Mouse (Mus musculus): ENCODE data around the gene Zfp692. TPM values are rescaled to one million over a fixed set of nuclear protein-coding genes. Genes with fewer than 3 reads are reported as not detected.
A peak's percentile ranks its signal among the peaks of the same experiment; 100 is the strongest.

Gene Zfp692
- polyA plus RNA-seq (2012; rRNA removed) (66.0 and 74.7 TPM in 2 replicates), polyA plus RNA-seq (2014; fragmentation: Nextera tagmentation; extraction: Ambion mirVana) (18.3 and 18.8 TPM in 2 replicates)

DNA sequence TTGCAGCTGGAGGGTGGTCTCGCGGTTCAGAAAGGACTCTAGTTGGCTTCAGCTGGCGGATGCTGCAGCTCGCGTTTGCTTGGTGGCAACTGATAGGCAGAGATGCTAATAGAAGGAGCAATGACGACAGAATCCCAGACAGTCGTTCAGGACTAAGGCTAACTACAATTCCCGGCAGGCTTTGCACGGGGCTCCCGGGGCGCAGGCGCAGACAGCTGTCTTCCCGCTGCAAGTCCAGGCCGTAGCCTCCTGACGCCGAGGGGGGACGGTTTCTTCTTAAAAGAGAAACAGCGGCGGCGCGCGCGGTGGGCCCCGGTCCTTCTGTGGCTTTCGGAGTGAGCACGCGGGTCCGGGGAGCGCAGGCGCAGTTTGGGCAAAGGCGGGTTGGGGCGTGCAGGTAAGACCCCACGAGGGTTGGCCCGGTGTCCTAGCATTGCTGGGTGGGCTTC is at the start of gene Zfp692:
Gene Zfp692, plus strand, starts transcription at position 210 of the 449 bp plus-strand sequence.
- peak within 1 kb of the TSS; percentile 49 for H3K4me3 ChIP-seq (replicated peaks; ENCODE audit: low read length)
- peaks cover 15% of the 10 kb centered on the region for H3K4me1 ChIP-seq (ENCODE audit: control insufficient read depth, insufficient read depth, low read length)
- ATAC-seq (ENCODE audit: low FRiP score, low read depth) (peak; percentile 66), DNase-seq (ENCODE audit: low spot score) (peak; percentile 96)
- H3K9me3 ChIP-seq (ENCODE audit: control insufficient read depth, low read length) = no peaks in the 10 kb centered on the region
- H3K36me3 ChIP-seq (ENCODE audit: control insufficient read depth, insufficient read depth, low read length) = no peaks in the 10 kb centered on the region
- no peak for TF ChIP-seq POLR2A (IDR thresholded peaks at IDR 0.05; ENCODE audit: borderline replicate concordance, extremely low read depth, insufficient read depth, insufficient read length)
- peak within 1 kb of the TSS; percentile 73 for H3K27ac ChIP-seq (replicated peaks; ENCODE audit: low read depth, low read length)
- H3K27me3 ChIP-seq (ENCODE audit: control insufficient read depth, insufficient read depth, low read length) = no peaks in the 10 kb centered on the region
- peak within 1 kb of the TSS; percentile 88 for H3K4me2 ChIP-seq (replicated peaks; ENCODE audit: low read depth, low read length, severe bottlenecking)
- H3K9ac ChIP-seq (ENCODE audit: low read depth, low read length, severe bottlenecking) = peak within 1 kb of the TSS; percentile 64
- under 1% methylated on average over 34 of the region's 34 CpGs for WGBS

- Histone ChIP-seq H3K4me2 (replicated peaks; ENCODE audit: low read depth, low read length, severe bottlenecking) (no peak overlapping the region), H3K36me3 (ENCODE audit: control insufficient read depth, insufficient read depth, low read length) (no peaks in the 10 kb centered on the region), H3K27ac (replicated peaks; ENCODE audit: low read depth, low read length) (no peak overlapping the region), H3K9ac (ENCODE audit: low read depth, low read length, severe bottlenecking) (no peak overlapping the region), H3K27me3 (ENCODE audit: control insufficient read depth, insufficient read depth, low read length) (no peaks in the 10 kb centered on the region), H3K4me3 (replicated peaks; ENCODE audit: low read length) (no peak overlapping the region), H3K9me3 (ENCODE audit: control insufficient read depth, low read length) (no peaks in the 10 kb centered on the region), H3K4me1 (ENCODE audit: control insufficient read depth, insufficient read depth, low read length) (no peaks in the 10 kb centered on the region)
- no peak for ATAC-seq (ENCODE audit: low FRiP score, low read depth)
- DNase-seq (ENCODE audit: low spot score) = no peak
- WGBS = 79% methylated on average over 5 of the region's 5 CpGs
- TF ChIP-seq POLR2A (IDR thresholded peaks at IDR 0.05; ENCODE audit: borderline replicate concordance, extremely low read depth, insufficient read depth, insufficient read length) = no peak
Observed at GRCm38 (mm10) chr11:58257816-58258215, 49.1 kb upstream of the Zfp692 start.

DNA sequence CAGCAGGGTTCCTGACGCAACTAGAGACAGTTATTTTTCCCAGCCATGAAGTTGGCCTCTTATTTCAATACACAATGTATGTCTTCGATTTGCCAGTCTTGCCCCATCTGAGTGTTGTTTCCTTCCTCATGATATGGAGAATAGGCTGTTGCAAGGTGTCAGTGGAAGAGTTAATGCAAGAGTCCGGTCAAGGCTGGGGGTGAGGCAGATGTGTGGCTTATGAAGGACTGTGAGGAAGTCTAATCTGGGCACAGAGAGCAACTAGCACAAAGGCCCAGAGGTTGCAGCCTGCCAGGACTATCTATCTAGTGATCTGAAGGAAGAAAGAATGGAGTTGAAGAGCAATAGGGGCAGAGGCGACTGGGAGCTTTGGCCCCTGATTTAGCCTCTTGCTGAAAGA is 46.7 kb upstream of the Zfp692 start:
- Histone ChIP-seq H3K27ac (replicated peaks; ENCODE audit: low read depth, low read length) (no peak overlapping the region), H3K4me1 (ENCODE audit: control insufficient read depth, insufficient read depth, low read length) (no peaks in the 10 kb centered on the region), H3K4me3 (replicated peaks; ENCODE audit: low read length) (no peak overlapping the region), H3K9ac (ENCODE audit: low read depth, low read length, severe bottlenecking) (no peak overlapping the region), H3K36me3 (ENCODE audit: control insufficient read depth, insufficient read depth, low read length) (no peaks in the 10 kb centered on the region), H3K9me3 (ENCODE audit: control insufficient read depth, low read length) (no peaks in the 10 kb centered on the region), H3K4me2 (replicated peaks; ENCODE audit: low read depth, low read length, severe bottlenecking) (no peak overlapping the region), H3K27me3 (ENCODE audit: control insufficient read depth, insufficient read depth, low read length) (no peaks in the 10 kb centered on the region)
- ATAC-seq (ENCODE audit: low FRiP score, low read depth) (no peak), DNase-seq (ENCODE audit: low spot score) (no peak)
- WGBS = 91% methylated on average over 4 of the region's 4 CpGs
- no peak for TF ChIP-seq POLR2A (IDR thresholded peaks at IDR 0.05; ENCODE audit: borderline replicate concordance, extremely low read depth, insufficient read depth, insufficient read length)

- Histone ChIP-seq H3K9me3 (ENCODE audit: control insufficient read depth, low read length) (no peaks in the 10 kb centered on the region), H3K4me3 (replicated peaks; ENCODE audit: low read length) (no peak overlapping the region)
- WGBS = 90% methylated on average over 4 of the region's 4 CpGs
Observed at GRCm38 (mm10) chr11:58261826-58262225, 45.0 kb upstream of the Zfp692 start.

GRCm38 (mm10) chr11:58262336-58262735 is 44.5 kb upstream of the Zfp692 start:
- Histone ChIP-seq H3K36me3 (ENCODE audit: control insufficient read depth, insufficient read depth, low read length) (no peaks in the 10 kb centered on the region), H3K4me3 (replicated peaks; ENCODE audit: low read length) (no peak overlapping the region), H3K27ac (replicated peaks; ENCODE audit: low read depth, low read length) (no peak overlapping the region), H3K9me3 (ENCODE audit: control insufficient read depth, low read length) (no peaks in the 10 kb centered on the region), H3K4me1 (ENCODE audit: control insufficient read depth, insufficient read depth, low read length) (no peaks in the 10 kb centered on the region), H3K4me2 (replicated peaks; ENCODE audit: low read depth, low read length, severe bottlenecking) (no peak overlapping the region), H3K27me3 (ENCODE audit: control insufficient read depth, insufficient read depth, low read length) (no peaks in the 10 kb centered on the region), H3K9ac (ENCODE audit: low read depth, low read length, severe bottlenecking) (no peak overlapping the region)
- TF ChIP-seq POLR2A (IDR thresholded peaks at IDR 0.05; ENCODE audit: borderline replicate concordance, extremely low read depth, insufficient read depth, insufficient read length) = no peak
- DNase-seq (ENCODE audit: low spot score) (no peak), ATAC-seq (ENCODE audit: low FRiP score, low read depth) (no peak)
- 89% methylated on average over 3 of the region's 3 CpGs for WGBS

More at GRCm38 (mm10) chr11:58261826-58262225, 45.0 kb upstream of the Zfp692 start:
- DNase-seq (ENCODE audit: low spot score) (no peak), ATAC-seq (ENCODE audit: low FRiP score, low read depth) (no peak)
- no peaks in the 10 kb centered on the region for H3K27me3 ChIP-seq (ENCODE audit: control insufficient read depth, insufficient read depth, low read length)
- H3K4me1 ChIP-seq (ENCODE audit: control insufficient read depth, insufficient read depth, low read length) = no peaks in the 10 kb centered on the region
- H3K27ac ChIP-seq (replicated peaks; ENCODE audit: low read depth, low read length) = no peak overlapping the region
- no peak for TF ChIP-seq POLR2A (IDR thresholded peaks at IDR 0.05; ENCODE audit: borderline replicate concordance, extremely low read depth, insufficient read depth, insufficient read length)
- no peak overlapping the region for H3K4me2 ChIP-seq (replicated peaks; ENCODE audit: low read depth, low read length, severe bottlenecking)
- no peak overlapping the region for H3K9ac ChIP-seq (ENCODE audit: low read depth, low read length, severe bottlenecking)
- no peaks in the 10 kb centered on the region for H3K36me3 ChIP-seq (ENCODE audit: control insufficient read depth, insufficient read depth, low read length)

Measured in limb, embryonic 14.5 days (tissue).